ENCODE assay signal across 8 mouse cellular contexts in the genomic region with DNA sequence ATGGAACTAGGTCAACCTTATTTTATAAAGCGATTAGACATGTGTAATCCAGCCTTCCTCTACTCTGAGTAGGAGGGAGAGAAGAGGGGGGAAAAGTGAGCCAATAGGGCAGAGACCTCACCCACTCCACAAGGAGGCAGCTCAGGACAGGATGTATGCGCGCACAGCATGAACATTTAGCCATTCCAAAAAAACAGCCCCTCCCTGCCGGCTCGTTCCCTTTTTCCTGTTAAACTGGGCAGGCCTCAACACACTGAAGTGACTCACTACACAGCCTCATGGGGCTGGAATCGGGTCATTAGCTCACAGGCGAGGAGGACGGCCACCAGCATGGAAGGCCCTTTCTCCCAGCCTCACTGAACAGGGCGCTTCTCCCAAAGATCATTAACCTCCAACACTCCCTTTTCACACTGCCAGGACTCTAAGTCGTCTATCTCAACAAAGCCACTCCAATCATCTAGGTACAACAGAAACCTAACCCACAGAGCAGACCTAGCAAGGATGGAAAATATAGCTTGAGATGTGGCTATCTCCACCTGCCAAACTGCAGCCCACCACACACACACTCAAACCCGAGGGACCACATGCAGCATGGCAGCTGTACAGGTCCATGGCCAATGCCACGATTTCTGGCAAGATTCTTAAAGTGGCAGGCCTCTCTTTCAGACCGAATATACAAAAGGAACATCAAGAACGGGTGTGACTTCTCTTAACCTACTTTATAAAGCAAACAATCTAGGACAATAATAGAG. TPM values are rescaled to one million over a fixed set of nuclear protein-coding genes. Genes with fewer than 3 reads are reported as not detected.
DNase-seq lines count a peak whose midpoint lies in the region; ATAC-seq and TF ChIP-seq lines count a peak whose summit lies in the region.

No protein-coding gene starts in this region.

- H3K36me3 ChIP-seq in heart, embryonic 15.5 days, result peaks cover 29% of the 10 kb centered on the region; the same call in 1 of the 2 replicates
- peaks cover 28% of the 10 kb centered on the region for H3K36me3 ChIP-seq in limb, embryonic 14.5 days (ENCODE audit: control insufficient read depth, insufficient read depth, low read length)

- TF ChIP-seq POLR2A in limb, embryonic 14.5 days (IDR thresholded peaks at IDR 0.05; ENCODE audit: borderline replicate concordance, extremely low read depth, insufficient read depth, insufficient read length), result no peak

- DNase-seq in urinary bladder, adult 18-20 months (ENCODE audit: low spot score in 2 of 2), result peak; percentile 42 to 83
- DNase-seq in urinary bladder, postnatal 10 days (ENCODE audit: low spot score), result no peak
- DNase-seq in cerebellum, postnatal 14 days, result peak; percentile 47 to 68
- no peak for DNase-seq in limb, embryonic 14.5 days (ENCODE audit: low spot score)
- DNase-seq in retina, postnatal 7 days (ENCODE audit: low read depth, low spot score), result peak; percentile 61
- DNase-seq in layer of hippocampus, adult 11-12 months (ENCODE audit: low spot score), result no peak
- no peak for DNase-seq in frontal cortex, adult 2 months (ENCODE audit: extremely low spot score in 1 of 2, low spot score in 1 of 2)

- peak overlapping the region; percentile 2; the same call in 1 of the 2 replicates for H3K4me2 ChIP-seq in heart, embryonic 15.5 days
- no peak overlapping the region for H3K4me2 ChIP-seq in limb, embryonic 14.5 days (replicated peaks; ENCODE audit: low read depth, low read length, severe bottlenecking)

- peak overlapping the region; percentile 47 for H3K27ac ChIP-seq in heart, embryonic 15.5 days
- no peak overlapping the region; the same call in 1 of the 2 replicates for H3K27ac ChIP-seq in limb, embryonic 14.5 days (replicated peaks; ENCODE audit: low read depth, low read length)

- H3K4me3 ChIP-seq in heart, embryonic 15.5 days, result no peak overlapping the region
- no peak overlapping the region for H3K4me3 ChIP-seq in limb, embryonic 14.5 days (replicated peaks; ENCODE audit: low read length)

- H3K27me3 ChIP-seq in heart, embryonic 15.5 days, result no peaks in the 10 kb centered on the region
- H3K27me3 ChIP-seq in limb, embryonic 14.5 days (ENCODE audit: control insufficient read depth, insufficient read depth, low read length), result no peaks in the 10 kb centered on the region

- H3K9me3 ChIP-seq in heart, embryonic 15.5 days (replicated peaks), result no peaks in the 10 kb centered on the region
- H3K9me3 ChIP-seq in limb, embryonic 14.5 days (ENCODE audit: control insufficient read depth, low read length), result no peaks in the 10 kb centered on the region

- H3K9ac ChIP-seq in heart, embryonic 15.5 days, result no peak overlapping the region
- H3K9ac ChIP-seq in limb, embryonic 14.5 days (ENCODE audit: low read depth, low read length, severe bottlenecking), result no peak overlapping the region

- WGBS in heart, embryonic 15.5 days, result 54% methylated on average over 14 of the region's 14 CpGs
- 48% methylated on average over 14 of the region's 14 CpGs for WGBS in limb, embryonic 14.5 days

- ATAC-seq in heart, embryonic 15.5 days (replicated peaks; ENCODE audit: insufficient number of reproducible peaks, insufficient read depth, low FRiP score, low read depth), result peak; percentile 59
- 0 out of 2 replicates have a peak, but pooled peaks have one; percentile 20 for ATAC-seq in limb, embryonic 14.5 days (ENCODE audit: low FRiP score, low read depth)

- H3K4me1 ChIP-seq in heart, embryonic 15.5 days (replicated peaks), result peaks cover 54% of the 10 kb centered on the region
- peaks cover 20% of the 10 kb centered on the region for H3K4me1 ChIP-seq in limb, embryonic 14.5 days (ENCODE audit: control insufficient read depth, insufficient read depth, low read length)

RNA-seq across cellular contexts. Expression of a gene that starts 5.9 kb away (rescaled TPM):
- polyA plus RNA-seq in heart, embryonic 15.5 days (2015; fragmentation: Nextera tagmentation; extraction: Ambion mirVana), result 49.1 and 52.1 TPM in 2 replicates
- polyA plus RNA-seq in limb, embryonic 14.5 days (2012; rRNA removed), result 153 and 219 TPM in 2 replicates
- 77.9 and 88.7 TPM in 2 replicates for polyA plus RNA-seq in limb, embryonic 14.5 days (2014; fragmentation: Nextera tagmentation; extraction: Ambion mirVana)
- polyA plus RNA-seq in frontal cortex, adult 2 months (2012; rRNA removed), result 70.5 and 75.2 TPM in 2 replicates

RNA-seq across cellular contexts. Expression of a gene that starts 29.0 kb away (rescaled TPM):
- polyA plus RNA-seq in heart, embryonic 15.5 days (2015; fragmentation: Nextera tagmentation; extraction: Ambion mirVana), result 0.14 and 0.21 TPM in 2 replicates
- polyA plus RNA-seq in limb, embryonic 14.5 days (2012; rRNA removed), result 1.1 and 1.3 TPM in 2 replicates
- 1.1 and 1.5 TPM in 2 replicates for polyA plus RNA-seq in limb, embryonic 14.5 days (2014; fragmentation: Nextera tagmentation; extraction: Ambion mirVana)
- 0.44 TPM in 2 replicates for polyA plus RNA-seq in frontal cortex, adult 2 months (2012; rRNA removed)

Comparison
In these comparisons a context has a peak if more than half of its experiments do, and no peak if none do; other contexts are left out.
1. DNase-seq: peak in urinary bladder, adult 18-20 months (2 of 2), cerebellum, postnatal 14 days (2 of 2) and retina, postnatal 7 days (single experiment); none in urinary bladder, postnatal 10 days (single experiment), limb, embryonic 14.5 days (single experiment), layer of hippocampus, adult 11-12 months (single experiment) and frontal cortex, adult 2 months (0 of 2).